Mouse (Mus musculus): ENCODE measurements around the gene Pcnp. TPM values are rescaled to one million over a fixed set of nuclear protein-coding genes. Genes with fewer than 3 reads are reported as not detected.
"Not testable (repeated sequence)": the region's sequence is repeated elsewhere in the genome, so short reads cannot be mapped to it uniquely, and the experiment has no call there.

Pcnp gene
- total and polyA plus RNA-seq, 3 experiments: 30.9 to 176 (median 113) TPM

DNA sequence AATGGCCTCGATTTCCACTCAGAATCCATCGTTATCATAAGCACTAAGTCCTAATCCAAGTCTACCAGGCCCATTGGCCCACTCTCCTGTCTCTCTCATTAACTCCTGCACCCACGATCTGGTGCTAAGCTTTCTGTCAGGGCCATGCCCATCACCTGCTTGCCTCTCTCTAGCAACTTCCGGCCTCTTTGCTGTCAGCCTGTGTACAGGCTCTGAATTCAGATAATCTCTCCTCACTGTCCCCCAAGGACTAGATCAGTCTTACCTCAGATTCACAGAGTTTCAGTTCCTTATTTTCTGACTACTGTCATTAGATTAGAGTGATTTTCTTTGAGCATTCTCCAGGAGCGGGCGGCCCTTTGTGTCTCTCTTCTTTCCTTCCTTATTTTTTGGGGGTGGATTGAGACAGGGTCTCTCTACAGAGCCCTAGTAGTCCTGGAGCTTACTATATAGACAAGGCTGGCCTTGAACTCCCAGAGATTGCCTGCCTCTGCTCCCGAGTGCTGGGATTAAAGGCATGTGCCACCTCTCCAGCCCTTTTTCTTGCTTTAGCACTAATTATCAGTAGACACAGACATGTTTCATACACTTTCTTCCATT lies 32.6 kb upstream of the Pcnp start:
- no peaks in the 10 kb centered on the region for H3K9me3 ChIP-seq (replicated peaks)
- TF ChIP-seq POLR2AphosphoS5 (IDR thresholded peaks at IDR 0.05; ENCODE audit: insufficient replicate concordance, low read depth, low read length) (no peak), TAL1 (conservative IDR thresholded peaks at IDR 0.05; ENCODE audit: low read depth, low read length) (no peak)
- H3K4me1 ChIP-seq (ENCODE audit: insufficient read depth, low read depth, low read length): peaks cover 25% of the 10 kb centered on the region
- no peak overlapping the region for H3K4me3 ChIP-seq (ENCODE audit: low read depth, low read length)
- H3K36me3 ChIP-seq (replicated peaks): no peaks in the 10 kb centered on the region
- ATAC-seq (ENCODE audit: extremely low read depth, insufficient number of reproducible peaks, low FRiP score, poor library complexity, severe bottlenecking) (no peak), DNase-seq (ENCODE audit: low spot score) (no peak)
- no peaks in the 10 kb centered on the region for H3K27me3 ChIP-seq (ENCODE audit: insufficient read depth, low read length)

GRCm38 (mm10) chr16:56058151-56058550 lies 28.6 kb upstream of the Pcnp start:
- TF ChIP-seq GATA1 (IDR thresholded peaks at IDR 0.05; ENCODE audit: borderline replicate concordance, low read length) (no peak), CTCF (IDR thresholded peaks at IDR 0.05; ENCODE audit: low read depth, low read length) (no peak), POLR2AphosphoS5 (IDR thresholded peaks at IDR 0.05; ENCODE audit: insufficient replicate concordance, low read depth, low read length) (no peak)
- Histone ChIP-seq H3K36me3 (replicated peaks) (no peaks in the 10 kb centered on the region), H3K4me1 (ENCODE audit: insufficient read depth, low read depth, low read length) (peaks cover 4% of the 10 kb centered on the region), H3K9me3 (replicated peaks) (no peaks in the 10 kb centered on the region), H3K27me3 (ENCODE audit: insufficient read depth, low read length) (no peaks in the 10 kb centered on the region), H3K4me3 (ENCODE audit: low read depth, low read length) (no peak overlapping the region)
- ATAC-seq (ENCODE audit: extremely low read depth, insufficient number of reproducible peaks, low FRiP score, poor library complexity, severe bottlenecking) (no peak), DNase-seq (ENCODE audit: low spot score) (no peak)

GRCm38 (mm10) chr16:56056944-56057590 lies 27.5 kb upstream of the Pcnp start:
- Histone ChIP-seq H3K9me3 (replicated peaks) (no peaks in the 10 kb centered on the region), H3K4me3 (ENCODE audit: low read depth, low read length) (no peak overlapping the region), H3K36me3 (replicated peaks) (no peaks in the 10 kb centered on the region), H3K27me3 (ENCODE audit: insufficient read depth, low read length) (no peaks in the 10 kb centered on the region), H3K4me1 (ENCODE audit: insufficient read depth, low read depth, low read length) (peaks cover 4% of the 10 kb centered on the region)
- DNase-seq (ENCODE audit: low spot score) (no peak), ATAC-seq (ENCODE audit: extremely low read depth, insufficient number of reproducible peaks, low FRiP score, poor library complexity, severe bottlenecking) (no peak)
- TF ChIP-seq GATA2 (IDR thresholded peaks at IDR 0.05; ENCODE audit: borderline replicate concordance, low read depth, low read length) (no peak), CTCF (IDR thresholded peaks at IDR 0.05; ENCODE audit: low read depth, low read length) (no peak), GATA1 (IDR thresholded peaks at IDR 0.05; ENCODE audit: borderline replicate concordance, low read length) (no peak), POLR2AphosphoS5 (IDR thresholded peaks at IDR 0.05; ENCODE audit: insufficient replicate concordance, low read depth, low read length) (no peak), TAL1 (conservative IDR thresholded peaks at IDR 0.05; ENCODE audit: low read depth, low read length) (no peak)

- no peak for TF ChIP-seq GATA1 (IDR thresholded peaks at IDR 0.05; ENCODE audit: borderline replicate concordance, low read length)
- TF ChIP-seq GATA2 (IDR thresholded peaks at IDR 0.05; ENCODE audit: borderline replicate concordance, low read depth, low read length): no peak
- TF ChIP-seq TAL1 (conservative IDR thresholded peaks at IDR 0.05; ENCODE audit: low read depth, low read length): no peak
- TF ChIP-seq POLR2AphosphoS5 (IDR thresholded peaks at IDR 0.05; ENCODE audit: insufficient replicate concordance, low read depth, low read length): no peak
- no peak for TF ChIP-seq CTCF (IDR thresholded peaks at IDR 0.05; ENCODE audit: low read depth, low read length)
- Histone ChIP-seq H3K4me3 (ENCODE audit: low read depth, low read length) (no peak overlapping the region), H3K36me3 (replicated peaks) (no peaks in the 10 kb centered on the region), H3K27me3 (ENCODE audit: insufficient read depth, low read length) (no peaks in the 10 kb centered on the region), H3K4me1 (ENCODE audit: insufficient read depth, low read depth, low read length) (peaks cover 4% of the 10 kb centered on the region; the same call in 1 of the 2 replicates), H3K9me3 (replicated peaks) (no peaks in the 10 kb centered on the region)
- no peak for DNase-seq (ENCODE audit: low spot score)
- no peak for ATAC-seq (ENCODE audit: extremely low read depth, insufficient number of reproducible peaks, low FRiP score, poor library complexity, severe bottlenecking)
Measured at GRCm38 (mm10) chr16:56055911-56056310, 26.4 kb upstream of the Pcnp start.

GRCm38 (mm10) chr16:56048038-56048437 lies 18.5 kb upstream of the Pcnp start, which contains the start of gene Senp7:
TSS of gene Senp7 (plus strand) at chr16:56048338.
- not testable (repeated sequence) for H3K27me3 ChIP-seq (ENCODE audit: insufficient read depth, low read length); DNase-seq (ENCODE audit: low spot score); H3K36me3 ChIP-seq (replicated peaks); H3K9me3 ChIP-seq (replicated peaks); H3K4me3 ChIP-seq (ENCODE audit: low read depth, low read length); H3K4me1 ChIP-seq (ENCODE audit: insufficient read depth, low read depth, low read length); ATAC-seq (ENCODE audit: extremely low read depth, insufficient number of reproducible peaks, low FRiP score, poor library complexity, severe bottlenecking)

DNA sequence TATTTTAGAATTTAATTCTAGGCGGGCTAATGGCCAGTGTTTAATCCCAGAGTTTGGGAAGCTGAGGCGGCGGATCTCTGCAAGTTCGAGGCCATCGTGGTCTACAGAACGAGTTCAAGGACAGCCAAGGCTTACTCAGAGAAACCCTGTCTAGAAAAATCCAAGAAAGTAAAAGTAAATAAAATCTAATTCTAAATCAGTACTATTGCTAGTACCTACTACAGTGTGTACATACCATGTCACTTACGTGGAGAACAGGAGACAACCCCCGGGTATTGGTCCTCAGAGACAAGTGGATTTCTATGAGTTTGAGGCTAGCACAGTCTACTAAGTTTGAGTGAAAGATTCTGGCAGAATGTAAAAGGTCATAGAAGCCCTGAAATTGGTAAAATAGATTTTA lies 8.6 kb upstream of the Pcnp start:
- H3K27me3 ChIP-seq (ENCODE audit: insufficient read depth, low read length): no peaks in the 10 kb centered on the region
- ATAC-seq (ENCODE audit: extremely low read depth, insufficient number of reproducible peaks, low FRiP score, poor library complexity, severe bottlenecking): no peak
- H3K9me3 ChIP-seq (replicated peaks): no peaks in the 10 kb centered on the region
- no peak for DNase-seq (ENCODE audit: low spot score)
- H3K4me1 ChIP-seq (ENCODE audit: insufficient read depth, low read depth, low read length): peaks cover 14% of the 10 kb centered on the region
- H3K4me3 ChIP-seq (ENCODE audit: low read depth, low read length): peak overlapping the region; percentile 77
- H3K36me3 ChIP-seq (replicated peaks): peaks cover 26% of the 10 kb centered on the region
- TF ChIP-seq POLR2AphosphoS5 (IDR thresholded peaks at IDR 0.05; ENCODE audit: insufficient replicate concordance, low read depth, low read length): no peak
- no peak for TF ChIP-seq GATA2 (IDR thresholded peaks at IDR 0.05; ENCODE audit: borderline replicate concordance, low read depth, low read length)
- TF ChIP-seq GATA1 (IDR thresholded peaks at IDR 0.05; ENCODE audit: borderline replicate concordance, low read length): no peak
- no peak for TF ChIP-seq CTCF (IDR thresholded peaks at IDR 0.05; ENCODE audit: low read depth, low read length)
- TF ChIP-seq TAL1 (conservative IDR thresholded peaks at IDR 0.05; ENCODE audit: low read depth, low read length): no peak
